Mouse (Mus musculus) right cerebral cortex, postnatal 25 days (tissue): ENCODE data around the gene Cpa4.

Experiments used
- DNase-seq: peaks from one replicate; pipeline ENCODE4 v3.0.0; 2022

Cpa4 gene

GRCm38 (mm10) chr6:30596230-30596898, 28.2 kb downstream of the Cpa4 start:
- no peak for DNase-seq

DNA sequence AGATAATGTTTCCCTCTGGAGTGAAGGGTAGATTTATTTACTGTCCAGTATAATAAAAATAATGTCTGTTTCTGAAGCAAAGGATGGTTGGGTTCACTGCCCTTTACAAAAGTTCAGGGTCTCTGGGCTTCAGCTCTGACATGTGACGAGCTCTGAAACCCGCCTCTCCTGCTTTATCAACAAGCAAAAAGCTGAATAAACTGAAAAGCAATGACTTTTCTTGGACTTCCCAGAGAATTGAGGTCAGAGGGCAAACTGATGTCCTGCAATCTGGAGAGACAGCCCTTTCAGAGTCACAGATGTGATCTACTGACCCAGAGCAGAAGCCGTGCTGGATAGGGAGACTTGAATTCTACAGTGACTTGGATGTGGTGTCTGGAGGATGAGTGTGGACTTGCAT, 31.9 kb downstream of the Cpa4 start:
- no peak for DNase-seq

- DNase-seq, result no peak
These were observed 32.8 kb downstream of the Cpa4 start for GRCm38 (mm10) chr6:30600995-30601394.

GRCm38 (mm10) chr6:30604342-30604867, 36.2 kb downstream of the Cpa4 start:
- DNase-seq, result no peak

DNA sequence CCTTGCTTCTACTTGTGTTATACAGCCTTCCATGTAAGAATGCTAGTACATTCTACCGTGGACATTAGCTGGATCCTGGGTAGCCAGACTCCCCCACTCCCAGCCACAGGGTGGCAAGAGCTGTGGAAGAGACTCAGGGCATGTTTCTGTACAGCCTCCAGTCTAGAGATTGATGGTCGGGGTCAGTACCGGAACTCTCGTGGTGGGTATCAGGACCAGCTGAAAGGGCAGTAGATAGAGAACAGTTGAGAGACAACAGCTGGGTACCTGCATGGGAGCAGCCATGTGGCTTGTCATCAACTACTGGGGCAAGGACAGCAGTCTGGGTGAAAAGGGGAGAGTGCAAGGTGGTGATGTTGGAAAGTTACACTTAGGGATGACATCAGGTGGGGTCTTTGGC, 36.9 kb downstream of the Cpa4 start:
- no peak for DNase-seq

- no peak for DNase-seq
These were observed 37.5 kb downstream of the Cpa4 start for GRCm38 (mm10) chr6:30605672-30606071.

GRCm38 (mm10) chr6:30610710-30611109, 42.5 kb downstream of the Cpa4 start, which contains the start of gene Cpa5:
Gene Cpa5, plus strand, starts transcription at chr6:30611010.
- no peak for DNase-seq

DNA sequence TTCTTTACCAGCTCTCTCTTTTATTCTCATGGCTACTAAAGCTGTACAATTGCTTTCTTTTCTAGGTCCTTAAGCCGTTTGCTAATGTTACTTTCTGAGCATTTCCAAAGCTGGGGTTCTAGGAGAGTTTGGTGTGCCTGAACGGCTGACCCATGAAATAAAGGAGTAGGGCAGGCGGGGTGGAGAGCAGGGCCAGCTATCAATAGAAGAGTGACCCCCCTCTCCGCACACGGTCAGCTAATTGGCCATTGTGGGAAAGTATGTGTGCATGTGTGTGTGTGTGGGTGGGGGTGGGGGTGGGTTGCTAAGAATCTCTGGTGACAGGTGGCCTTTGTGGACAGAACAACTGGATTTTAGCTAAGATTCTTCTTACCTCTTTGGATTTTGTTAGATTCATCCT, 43.0 kb downstream of the Cpa4 start:
- no peak for DNase-seq

DNA sequence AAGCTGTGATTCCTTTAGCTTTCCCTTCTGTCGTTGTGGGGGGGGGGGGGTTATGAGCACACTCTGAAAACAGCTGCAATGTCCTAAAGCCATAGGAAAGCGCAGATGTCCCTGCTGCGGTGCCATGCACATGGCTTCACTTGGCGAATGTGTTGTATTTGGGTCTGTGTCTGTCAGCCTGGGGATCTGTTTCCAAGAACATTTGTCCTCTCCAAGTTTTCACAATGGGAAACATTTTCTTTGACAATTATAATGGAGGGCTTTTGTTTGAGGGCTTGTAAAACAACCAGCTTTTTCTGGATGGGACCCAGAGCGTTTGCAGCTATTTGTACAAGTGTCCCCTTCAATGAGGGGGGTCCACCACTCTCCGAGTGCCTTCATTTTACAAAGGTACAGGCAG, 46.1 kb downstream of the Cpa4 start:
- no peak for DNase-seq

- no peak for DNase-seq
These were observed 47.6 kb downstream of the Cpa4 start for GRCm38 (mm10) chr6:30615741-30616140.

DNA sequence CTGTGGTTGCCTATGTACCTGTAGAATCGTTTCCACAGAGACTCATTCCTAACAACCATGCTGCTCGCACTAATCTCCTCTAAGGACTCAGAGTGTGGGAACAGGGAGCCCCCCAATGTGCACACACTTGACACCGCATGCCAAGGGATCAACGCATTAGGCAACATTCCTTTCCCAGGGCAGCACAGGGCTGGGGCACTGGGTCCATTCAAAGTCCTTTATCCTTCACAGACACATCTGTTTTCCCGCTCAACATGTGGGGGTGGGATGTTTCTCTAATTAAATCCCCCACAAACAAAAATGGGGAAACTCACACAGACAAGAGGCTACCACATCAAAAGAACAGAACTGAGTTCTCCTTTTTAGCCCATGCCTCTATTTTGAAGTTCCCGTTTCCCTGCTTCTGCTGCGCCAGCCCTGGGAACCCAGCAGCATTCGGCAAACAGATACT, 48.3 kb downstream of the Cpa4 start:
- DNase-seq, result no peak

DNA sequence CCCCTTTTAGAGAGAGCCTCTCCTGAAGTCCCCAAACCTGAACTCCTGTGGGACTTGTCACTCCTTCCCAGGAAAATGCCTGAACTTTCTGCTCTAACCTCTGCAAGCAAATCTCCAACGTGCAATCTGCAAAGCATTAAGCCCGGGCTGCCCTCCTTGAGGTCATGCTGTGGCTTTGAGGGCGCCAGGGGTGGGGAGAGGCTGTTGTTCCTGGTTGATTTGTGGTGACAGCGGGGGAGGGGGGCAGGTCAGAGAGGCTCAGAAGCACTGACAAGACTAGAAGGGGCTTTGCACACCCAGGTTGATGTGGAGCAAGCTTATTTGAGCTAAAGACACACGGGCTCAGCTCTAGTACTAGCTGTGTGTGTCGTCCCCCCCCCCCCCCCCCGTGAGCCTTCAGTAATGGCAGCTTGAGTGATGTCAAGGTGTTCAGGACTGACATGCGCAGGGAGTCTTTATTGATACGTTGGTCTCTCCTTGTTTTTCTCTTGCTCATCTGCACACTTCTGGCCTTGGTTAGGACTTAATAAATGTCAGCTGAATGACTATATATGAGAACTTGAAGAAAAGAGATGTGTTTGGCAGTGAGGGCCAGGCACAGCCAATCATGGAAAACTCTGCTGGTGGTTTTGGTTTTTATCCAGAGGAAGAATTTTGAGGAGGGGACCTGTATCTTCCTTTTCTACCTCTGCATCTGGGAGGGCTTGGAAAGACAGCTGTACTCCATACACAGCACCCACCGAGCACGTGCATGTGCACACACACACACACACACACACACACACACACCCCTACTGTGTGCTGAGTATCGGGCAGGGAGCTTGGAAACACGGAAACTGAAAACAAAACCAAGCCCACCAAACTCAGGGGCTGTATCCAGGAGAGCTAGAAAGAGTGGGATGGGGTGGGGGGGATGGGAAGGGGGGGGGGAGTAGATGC, 49.1 kb downstream of the Cpa4 start:
- no peak for DNase-seq

GRCm38 (mm10) chr6:30617959-30618590, 49.9 kb downstream of the Cpa4 start:
- DNase-seq, result peak; percentile 68

DNA sequence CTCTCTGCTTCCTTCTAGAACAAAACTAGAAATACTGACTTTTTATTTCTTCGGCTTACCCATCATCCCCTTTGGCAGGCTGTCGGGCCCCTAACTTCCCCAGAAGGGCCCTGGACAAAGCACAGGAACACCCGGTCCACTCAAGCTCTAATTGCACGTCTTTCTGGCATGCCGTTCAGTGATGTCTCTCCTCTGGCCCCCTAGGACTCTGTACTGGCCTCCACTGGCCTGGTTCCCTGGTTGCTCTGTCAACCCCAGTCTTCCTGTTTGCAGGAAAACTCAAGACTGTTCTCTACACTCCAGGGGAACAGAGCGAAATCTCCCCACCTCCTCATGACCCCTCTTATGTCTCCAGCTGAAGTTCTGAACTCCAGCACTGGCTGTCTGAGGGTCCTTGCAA, 50.6 kb downstream of the Cpa4 start:
- DNase-seq, result no peak

- no peak for DNase-seq
These were observed 51.4 kb downstream of the Cpa4 start for GRCm38 (mm10) chr6:30619606-30620005.

DNA sequence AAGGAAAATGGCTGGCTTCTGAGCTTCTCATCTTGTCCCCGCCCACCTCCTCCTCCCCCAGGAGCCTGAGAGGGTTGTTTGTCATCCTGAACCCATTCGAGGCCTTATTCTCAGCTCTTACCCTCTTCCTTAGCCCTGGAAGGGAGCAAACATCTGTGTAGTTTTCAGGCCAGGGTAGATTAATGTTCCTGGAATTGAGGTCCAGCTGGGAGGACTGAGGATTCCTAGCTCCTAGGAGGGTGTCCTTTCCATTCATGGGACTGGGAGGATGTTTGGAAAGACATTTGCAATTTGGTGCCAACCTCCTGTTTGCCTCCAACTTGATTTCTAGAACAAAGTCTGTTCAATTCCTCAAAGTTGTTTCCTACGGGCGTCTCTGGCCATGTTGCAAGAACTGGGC, 52.4 kb downstream of the Cpa4 start:
- DNase-seq, result no peak

GRCm38 (mm10) chr6:30620994-30621393, 52.8 kb downstream of the Cpa4 start:
- DNase-seq, result no peak

GRCm38 (mm10) chr6:30621986-30622389, 53.8 kb downstream of the Cpa4 start:
- DNase-seq, result no peak

- no peak for DNase-seq
These were observed 56.6 kb downstream of the Cpa4 start for GRCm38 (mm10) chr6:30624763-30625162.

GRCm38 (mm10) chr6:30628152-30628551, 60.0 kb downstream of the Cpa4 start:
- DNase-seq, result peak; percentile 23

DNA sequence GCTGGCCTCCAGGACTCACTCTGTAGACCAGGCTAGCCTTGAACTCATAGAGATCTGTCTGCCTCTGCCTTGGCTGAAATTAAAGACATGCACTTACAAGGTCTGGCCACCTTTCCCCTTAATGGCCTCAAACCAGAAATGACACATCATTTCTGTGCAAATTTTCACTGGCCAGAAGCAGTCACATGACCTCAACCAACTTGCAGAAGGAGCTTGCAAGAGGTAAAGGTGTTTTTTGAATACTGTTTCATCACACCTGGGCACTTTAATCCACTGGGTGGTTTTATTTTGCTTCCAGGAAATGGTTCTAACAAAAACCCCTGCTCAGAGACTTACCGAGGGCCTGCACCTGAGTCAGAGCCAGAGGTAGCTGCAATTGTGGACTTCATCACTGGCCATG, 61.8 kb downstream of the Cpa4 start:
- DNase-seq, result no peak

- no peak for DNase-seq
These were observed 67.2 kb downstream of the Cpa4 start for GRCm38 (mm10) chr6:30635361-30635862.

DNA sequence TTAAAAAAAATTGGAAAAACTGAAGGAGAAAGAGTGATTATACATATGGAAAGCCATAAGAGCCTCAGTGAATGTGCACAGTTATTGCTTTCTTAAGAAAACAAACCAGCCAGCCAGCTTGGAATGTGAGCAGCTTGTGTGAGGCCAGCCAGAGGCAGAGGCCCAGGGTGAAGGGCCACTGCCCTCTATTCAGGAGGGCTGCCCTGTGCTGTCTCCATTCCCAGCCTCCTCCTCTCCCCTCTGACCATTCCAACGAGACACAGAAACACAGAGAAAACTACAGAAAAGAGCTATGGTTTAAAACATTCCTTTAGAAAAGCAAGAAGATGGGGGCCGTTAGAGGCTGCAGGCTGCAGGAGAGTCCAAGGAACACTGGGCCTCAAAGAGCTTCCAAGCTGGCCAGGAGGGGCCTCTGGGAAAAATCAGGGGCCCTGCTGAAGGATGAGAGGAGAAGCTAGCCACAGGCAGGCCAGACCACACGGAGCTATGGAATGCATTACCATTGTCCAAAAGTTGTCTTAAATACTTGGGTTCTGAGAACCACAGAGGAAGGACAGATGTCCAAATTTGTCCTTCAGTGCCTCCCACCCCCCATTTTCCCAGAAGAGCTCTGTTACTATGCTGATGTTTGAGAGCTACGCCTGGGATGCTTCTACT, 68.1 kb downstream of the Cpa4 start:
- DNase-seq, result no peak
